Mouse (Mus musculus): ENCODE data around the gene Cyb5d1.

Gene Cyb5d1

GRCm38 (mm10) chr11:69356544-69356943 is 38.9 kb downstream of the Cyb5d1 start:
- DNase-seq: no peak

DNA sequence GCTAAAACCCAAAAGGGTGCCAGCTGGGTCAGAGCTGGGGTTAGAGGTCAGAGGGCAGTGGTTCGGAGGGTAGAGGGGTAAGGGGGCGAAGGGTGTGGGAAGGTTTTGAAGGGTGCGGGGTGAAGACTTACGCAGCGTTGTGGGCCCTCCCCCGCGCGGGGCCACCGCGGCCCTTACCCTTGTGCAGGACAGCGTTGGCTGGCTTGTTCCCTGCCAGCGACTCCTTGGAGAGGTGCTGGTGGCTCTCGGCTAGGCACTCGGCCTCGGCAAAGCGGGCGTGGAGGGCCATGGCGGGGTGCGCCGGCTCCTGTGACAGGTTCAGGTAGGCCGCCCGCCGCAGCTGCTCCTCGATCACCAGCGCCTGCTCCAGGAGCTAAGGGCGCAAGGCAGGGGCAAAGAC is 49.0 kb downstream of the Cyb5d1 start:
- DNase-seq: no peak
